Mouse (Mus musculus) forebrain, embryonic 11.5 days (tissue): ENCODE data around the gene Kcnk2. TPM values are rescaled to one million over a fixed set of nuclear protein-coding genes. Genes with fewer than 3 reads are reported as not detected.

Source experiments
- ATAC-seq: fragments of 200-750 bp; cut with Nextera tagmentation; replicated peaks from 2 replicates; pipeline ENCODE4 v1.8.0; 2017; ENCODE audit warnings: moderate TSS enrichment; ENCODE audit not compliant: low FRiP score
- DNase-seq: peaks from one replicate; pipeline ENCODE4 v3.0.0-alpha.2; 2017; ENCODE audit warnings: low spot score
- H3K27ac ChIP-seq: fragments of 300-500 bp; sonication (generic); 2 replicates; pipeline ENCODE4 v1.5.1; 2014; ENCODE audit warnings: low read depth, low read length
- H3K27me3 ChIP-seq: fragments of 300-500 bp; sonication (generic); 2 replicates; pipeline ENCODE4 v1.6.1; 2014; ENCODE audit warnings: mild to moderate bottlenecking, low read length, mixed read lengths; ENCODE audit not compliant: control insufficient read depth, insufficient read depth
- H3K36me3 ChIP-seq: fragments of 300-500 bp; sonication (generic); 2 replicates; pipeline ENCODE4 v1.6.1; 2014; ENCODE audit warnings: mild to moderate bottlenecking, low read length, moderate library complexity, mixed read lengths; ENCODE audit not compliant: control insufficient read depth, insufficient read depth
- H3K4me1 ChIP-seq: fragments of 300-500 bp; sonication (generic); replicated peaks from 2 replicates; pipeline ENCODE4 v1.6.1; 2014; ENCODE audit warnings: low read length, mixed read lengths; ENCODE audit not compliant: control insufficient read depth, insufficient read depth
- H3K4me2 ChIP-seq: fragments of 300-500 bp; sonication (generic); 2 replicates; pipeline ENCODE4 v1.6.1; 2014; ENCODE audit warnings: low read depth, mild to moderate bottlenecking, low read length, moderate library complexity, mixed read lengths; ENCODE audit not compliant: severe bottlenecking
- H3K4me3 ChIP-seq: fragments of 300-500 bp; sonication (generic); 2 replicates; pipeline ENCODE4 v1.5.1; 2014; ENCODE audit warnings: low read depth, low read length
- H3K9ac ChIP-seq: fragments of 300-500 bp; sonication (generic); 2 replicates; pipeline ENCODE4 v1.6.1; 2014; ENCODE audit warnings: low read length
- H3K9me3 ChIP-seq: fragments of 300-500 bp; sonication (generic); 2 replicates; pipeline ENCODE4 v1.6.1; 2016; ENCODE audit warnings: low read length, mixed read lengths; ENCODE audit not compliant: control insufficient read depth
- WGBS: fragments of 180-500 bp; shearing (Covaris S2); extraction: QIAGEN DNeasy Blood & Tissue Kit; methylation state at CpG from one replicate; pipeline ENCODE4 v1.1.7; 2014; 5-methylcytosine and 5-hydroxymethylcytosine counted together
- polyA plus RNA-seq: library from polyadenylated mRNA; unstranded; fragments of >200 nt; fragmentation: Nextera tagmentation; extraction: Ambion mirVana; gene quantifications from 2 replicates; pipeline ENCODE4 v1.2.1, GENCODE M21; 2014

Kcnk2 gene
- polyA plus RNA-seq: 5.8 and 6.5 TPM in 2 replicates

DNA sequence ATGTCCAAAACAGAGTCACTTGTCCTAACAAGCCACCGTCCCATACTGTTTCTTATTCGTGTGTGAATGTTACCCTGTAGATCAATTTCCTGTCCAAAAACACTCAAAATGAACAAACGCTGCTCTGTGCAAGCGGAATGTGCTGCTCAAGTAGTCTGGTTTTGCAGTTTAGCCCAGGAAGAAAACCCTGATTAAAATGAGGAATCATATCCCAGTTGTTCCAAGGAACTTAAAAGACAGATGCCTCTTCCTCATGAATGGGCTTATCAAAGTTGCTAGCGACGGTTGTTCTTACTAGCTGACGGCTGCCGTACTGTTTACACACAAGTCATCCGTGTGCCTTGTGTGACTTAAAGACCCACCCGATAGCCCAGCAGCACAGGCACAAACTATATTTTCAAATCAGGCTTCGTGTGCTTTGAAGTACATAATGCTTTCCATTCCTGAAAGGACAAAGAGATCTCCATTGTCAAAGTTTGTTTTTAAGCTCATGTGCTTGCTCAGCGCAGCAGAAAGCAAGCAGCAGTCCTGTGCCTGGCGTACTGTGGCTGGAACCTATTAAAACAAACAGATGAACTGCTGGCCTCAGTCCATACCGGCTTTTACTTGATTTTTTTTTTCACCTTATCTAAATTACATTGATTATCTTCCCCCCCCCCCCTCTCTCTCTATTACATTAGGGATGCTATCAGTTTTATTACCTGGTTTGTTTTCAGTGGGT is at the start of gene Kcnk2:
Kcnk2 (minus strand) TSS at position 51 of the 721 bp plus-strand sequence.
- no peaks in the 10 kb centered on the region for H3K9me3 ChIP-seq
- H3K4me1 ChIP-seq: no peaks in the 10 kb centered on the region
- no peak for DNase-seq
- no peak within 1 kb of the TSS for H3K4me3 ChIP-seq
- no peak within 1 kb of the TSS for H3K27ac ChIP-seq
- no peaks in the 10 kb centered on the region for H3K27me3 ChIP-seq
- no peak within 1 kb of the TSS for H3K4me2 ChIP-seq
- WGBS: 56% methylated on average over 14 of the region's 14 CpGs
- H3K9ac ChIP-seq: no peak within 1 kb of the TSS
- no peak for ATAC-seq
- H3K36me3 ChIP-seq: no peaks in the 10 kb centered on the region

GRCm38 (mm10) chr1:189440741-189441140 is 38.7 kb upstream of the Kcnk2 start:
- H3K27ac ChIP-seq: no peak overlapping the region
- no peak overlapping the region for H3K4me3 ChIP-seq
- 89% methylated on average over 9 of the region's 9 CpGs for WGBS
- H3K27me3 ChIP-seq: no peaks in the 10 kb centered on the region
- no peaks in the 10 kb centered on the region for H3K4me1 ChIP-seq
- H3K4me2 ChIP-seq: no peak overlapping the region
- H3K9ac ChIP-seq: no peak overlapping the region
- ATAC-seq: no peak
- H3K9me3 ChIP-seq: no peaks in the 10 kb centered on the region
- no peak for DNase-seq
- H3K36me3 ChIP-seq: no peaks in the 10 kb centered on the region

GRCm38 (mm10) chr1:189437126-189437525 is 35.1 kb upstream of the Kcnk2 start:
- 80% methylated on average over 5 of the region's 5 CpGs for WGBS
- Histone ChIP-seq H3K4me3 (no peak overlapping the region), H3K36me3 (no peaks in the 10 kb centered on the region), H3K9ac (no peak overlapping the region), H3K4me1 (no peaks in the 10 kb centered on the region), H3K27ac (no peak overlapping the region), H3K27me3 (no peaks in the 10 kb centered on the region), H3K9me3 (no peaks in the 10 kb centered on the region), H3K4me2 (no peak overlapping the region)
- no peak for ATAC-seq
- DNase-seq: no peak

DNA sequence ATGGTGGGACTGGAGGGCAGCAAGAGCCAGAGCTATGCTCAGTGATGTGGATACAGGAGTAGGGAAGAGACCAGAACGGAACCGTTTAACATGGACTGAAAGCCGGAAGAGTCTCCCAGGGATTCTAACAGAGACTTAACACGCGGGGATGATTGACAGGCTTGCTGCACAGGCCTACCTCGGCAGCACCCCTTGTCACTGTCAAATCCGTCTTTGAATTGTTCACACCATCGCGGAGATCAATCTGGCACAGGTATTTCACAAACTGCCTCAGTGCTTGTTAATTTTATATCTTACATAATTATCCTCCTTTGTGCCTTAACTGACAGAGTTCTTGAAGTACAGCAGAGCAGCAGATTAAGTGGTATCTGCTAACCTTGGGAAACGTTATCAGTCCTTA is 33.4 kb upstream of the Kcnk2 start:
- no peaks in the 10 kb centered on the region for H3K9me3 ChIP-seq
- no peaks in the 10 kb centered on the region for H3K27me3 ChIP-seq
- ATAC-seq (no peak), DNase-seq (no peak)
- H3K4me1 ChIP-seq: no peaks in the 10 kb centered on the region; the same call in 1 of the 2 replicates
- no peak overlapping the region for H3K4me3 ChIP-seq
- 89% methylated on average over 10 of the region's 10 CpGs for WGBS
- no peaks in the 10 kb centered on the region for H3K36me3 ChIP-seq
- H3K27ac ChIP-seq: no peak overlapping the region
- H3K9ac ChIP-seq: no peak overlapping the region
- no peak overlapping the region for H3K4me2 ChIP-seq

GRCm38 (mm10) chr1:189431479-189431878 is 29.4 kb upstream of the Kcnk2 start:
- H3K27me3 ChIP-seq: no peaks in the 10 kb centered on the region
- 12% methylated on average over 5 of the region's 5 CpGs for WGBS
- no peaks in the 10 kb centered on the region for H3K36me3 ChIP-seq
- H3K9ac ChIP-seq: no peak overlapping the region
- no peak overlapping the region for H3K4me3 ChIP-seq
- no peak overlapping the region for H3K4me2 ChIP-seq
- H3K27ac ChIP-seq: no peak overlapping the region
- H3K4me1 ChIP-seq: no peaks in the 10 kb centered on the region; the same call in 1 of the 2 replicates
- DNase-seq (no peak), ATAC-seq (no peak)
- no peaks in the 10 kb centered on the region for H3K9me3 ChIP-seq

DNA sequence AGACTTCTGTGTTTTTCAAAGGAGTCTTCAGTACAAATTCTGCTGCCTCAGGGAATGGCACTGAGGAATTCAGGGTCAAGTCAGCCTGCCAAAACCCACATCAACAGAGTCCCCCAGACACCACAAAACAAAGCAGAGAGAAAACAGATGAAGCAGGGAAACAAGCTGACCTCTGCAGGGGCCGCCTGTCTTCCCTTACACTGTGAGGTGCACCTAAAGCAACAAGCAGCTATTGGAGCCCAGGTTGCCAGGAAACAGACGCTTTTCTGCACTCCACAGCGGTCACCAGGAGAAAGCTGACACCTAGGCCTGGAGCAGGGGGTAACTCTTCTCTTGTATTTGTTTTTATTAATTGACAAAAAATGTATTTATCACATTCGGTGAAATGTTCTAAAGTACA is 28.5 kb upstream of the Kcnk2 start:
- Histone ChIP-seq H3K4me1 (no peaks in the 10 kb centered on the region; the same call in 1 of the 2 replicates), H3K27me3 (no peaks in the 10 kb centered on the region), H3K9ac (no peak overlapping the region), H3K4me2 (no peak overlapping the region), H3K27ac (no peak overlapping the region), H3K36me3 (no peaks in the 10 kb centered on the region), H3K9me3 (no peaks in the 10 kb centered on the region), H3K4me3 (no peak overlapping the region)
- ATAC-seq (no peak), DNase-seq (peak; percentile 54)
- 15% methylated on average over 4 of the region's 4 CpGs for WGBS

GRCm38 (mm10) chr1:189429566-189429965 is 27.5 kb upstream of the Kcnk2 start:
- DNase-seq (no peak), ATAC-seq (no peak)
- H3K27ac ChIP-seq: no peak overlapping the region
- no peaks in the 10 kb centered on the region for H3K36me3 ChIP-seq
- no peaks in the 10 kb centered on the region for H3K27me3 ChIP-seq
- no peaks in the 10 kb centered on the region; the same call in 1 of the 2 replicates for H3K4me1 ChIP-seq
- H3K9ac ChIP-seq: no peak overlapping the region
- H3K4me3 ChIP-seq: no peak overlapping the region
- H3K4me2 ChIP-seq: no peak overlapping the region
- H3K9me3 ChIP-seq: no peaks in the 10 kb centered on the region
- WGBS: 77% methylated on average over 10 of the region's 10 CpGs

- Histone ChIP-seq H3K4me3 (no peak overlapping the region), H3K4me2 (no peak overlapping the region), H3K36me3 (no peaks in the 10 kb centered on the region), H3K27ac (no peak overlapping the region), H3K4me1 (no peaks in the 10 kb centered on the region), H3K9me3 (no peaks in the 10 kb centered on the region), H3K27me3 (no peaks in the 10 kb centered on the region), H3K9ac (no peak overlapping the region)
- ATAC-seq (no peak), DNase-seq (no peak)
- WGBS: 91% methylated on average over 11 of the region's 11 CpGs
Measured at GRCm38 (mm10) chr1:189426252-189426651, 24.2 kb upstream of the Kcnk2 start.

- H3K27ac ChIP-seq: no peak overlapping the region
- H3K4me3 ChIP-seq: no peak overlapping the region
- DNase-seq (no peak), ATAC-seq (no peak)
- no peak overlapping the region for H3K9ac ChIP-seq
- no peaks in the 10 kb centered on the region for H3K4me1 ChIP-seq
- 48% methylated on average over 1 of the region's 1 CpGs for WGBS
- no peaks in the 10 kb centered on the region for H3K27me3 ChIP-seq
- no peak overlapping the region for H3K4me2 ChIP-seq
- H3K36me3 ChIP-seq: no peaks in the 10 kb centered on the region
- H3K9me3 ChIP-seq: no peaks in the 10 kb centered on the region
Measured at GRCm38 (mm10) chr1:189419914-189420313, 17.8 kb upstream of the Kcnk2 start.
